Mouse (Mus musculus): ENCODE measurements around the gene Spin1. TPM values are rescaled to one million over a fixed set of nuclear protein-coding genes. Genes with fewer than 3 reads are reported as not detected.

Spin1 gene
- total and polyA plus RNA-seq, 3 experiments = 14.2 to 33.7 (median 33.5) TPM

- no peak for TF ChIP-seq CTCF (IDR thresholded peaks at IDR 0.05)
- TF ChIP-seq POLR2A (IDR thresholded peaks at IDR 0.05; ENCODE audit: insufficient read depth, low read depth, low read length) = no peak
- no peak for TF ChIP-seq EP300 (IDR thresholded peaks at IDR 0.05; ENCODE audit: insufficient read depth, low read depth, low read length)
- Histone ChIP-seq H3K27me3 (ENCODE audit: control insufficient read depth, insufficient read depth, low read length) (no peaks in the 10 kb centered on the region), H3K27ac (peak overlapping the region; percentile 70), H3K4me3 (peak overlapping the region; percentile 53), H3K4me1 (ENCODE audit: control insufficient read depth, insufficient read depth, low read length) (peaks cover 7% of the 10 kb centered on the region), H3K9ac (ENCODE audit: low read depth, low read length) (peak overlapping the region; percentile 77), H3K79me2 (replicated peaks; ENCODE audit: control insufficient read depth, insufficient read depth, low read length) (peaks cover 4% of the 10 kb centered on the region; the same call in 1 of the 2 replicates), H3K36me3 (ENCODE audit: control insufficient read depth, insufficient read depth, low read length) (peaks cover 2% of the 10 kb centered on the region; the same call in 1 of the 2 replicates)
- intact Hi-C loops (cut with DNase I) = loop anchor here (1.0 to 5.0 kb wide), 3 partner anchors 38 to 318 kb away; no protein-coding TSS in a partner anchor
- DNase-seq = no peak
- 2% methylated on average over 26 of the region's 26 CpGs for WGBS
Observed at GRCm38 (mm10) chr13:51099560-51100232, 984 bp upstream of the Spin1 start.

GRCm38 (mm10) chr13:51101016-51101776, 516 bp downstream of the Spin1 start:
- Histone ChIP-seq H3K27me3 (ENCODE audit: control insufficient read depth, insufficient read depth, low read length) (no peaks in the 10 kb centered on the region), H3K4me3 (peak overlapping the region; percentile 53), H3K9ac (ENCODE audit: low read depth, low read length) (peak overlapping the region; percentile 95), H3K36me3 (ENCODE audit: control insufficient read depth, insufficient read depth, low read length) (peaks cover 2% of the 10 kb centered on the region; the same call in 1 of the 2 replicates), H3K4me1 (ENCODE audit: control insufficient read depth, insufficient read depth, low read length) (peaks cover 7% of the 10 kb centered on the region), H3K27ac (peak overlapping the region; percentile 97), H3K79me2 (replicated peaks; ENCODE audit: control insufficient read depth, insufficient read depth, low read length) (peaks cover 7% of the 10 kb centered on the region; the same call in 1 of the 2 replicates)
- intact Hi-C loops (cut with DNase I) = loop anchor here (5.0 kb wide), 2 partner anchors 36 to 316 kb away; no protein-coding TSS in a partner anchor
- DNase-seq = peak; percentile 72 to 77
- WGBS = under 1% methylated on average over 76 of the region's 89 CpGs
- TF ChIP-seq CTCF (IDR thresholded peaks at IDR 0.05) (peak; percentile 63), EP300 (IDR thresholded peaks at IDR 0.05; ENCODE audit: insufficient read depth, low read depth, low read length) (no peak), POLR2A (IDR thresholded peaks at IDR 0.05; ENCODE audit: insufficient read depth, low read depth, low read length) (no peak)

GRCm38 (mm10) chr13:51101777-51102132, 1.1 kb downstream of the Spin1 start:
- no peak for DNase-seq
- TF ChIP-seq CTCF (IDR thresholded peaks at IDR 0.05) (no peak), EP300 (IDR thresholded peaks at IDR 0.05; ENCODE audit: insufficient read depth, low read depth, low read length) (no peak), POLR2A (IDR thresholded peaks at IDR 0.05; ENCODE audit: insufficient read depth, low read depth, low read length) (no peak)
- H3K9ac ChIP-seq (ENCODE audit: low read depth, low read length) = peak overlapping the region; percentile 95
- 14% methylated on average over 11 of the region's 11 CpGs for WGBS
- H3K79me2 ChIP-seq (replicated peaks; ENCODE audit: control insufficient read depth, insufficient read depth, low read length) = peaks cover 7% of the 10 kb centered on the region; the same call in 1 of the 2 replicates
- H3K36me3 ChIP-seq (ENCODE audit: control insufficient read depth, insufficient read depth, low read length) = peaks cover 2% of the 10 kb centered on the region; the same call in 1 of the 2 replicates
- peak overlapping the region; percentile 53 for H3K4me3 ChIP-seq
- H3K4me1 ChIP-seq (ENCODE audit: control insufficient read depth, insufficient read depth, low read length) = peaks cover 7% of the 10 kb centered on the region
- H3K27ac ChIP-seq = peak overlapping the region; percentile 97
- intact Hi-C loops (cut with DNase I) = loop anchor here (2.0 to 5.0 kb wide), 3 partner anchors 19 to 316 kb away; no protein-coding TSS in a partner anchor
- H3K27me3 ChIP-seq (ENCODE audit: control insufficient read depth, insufficient read depth, low read length) = no peaks in the 10 kb centered on the region

GRCm38 (mm10) chr13:51103111-51103725, 2.5 kb downstream of the Spin1 start:
- intact Hi-C loops (cut with DNase I) = loop anchor here (2.0 to 5.0 kb wide), 3 partner anchors 18 to 314 kb away; no protein-coding TSS in a partner anchor
- WGBS = 24% methylated on average over 9 of the region's 9 CpGs
- no peaks in the 10 kb centered on the region for H3K27me3 ChIP-seq (ENCODE audit: control insufficient read depth, insufficient read depth, low read length)
- H3K36me3 ChIP-seq (ENCODE audit: control insufficient read depth, insufficient read depth, low read length) = peaks cover 2% of the 10 kb centered on the region; the same call in 1 of the 2 replicates
- peaks cover 7% of the 10 kb centered on the region; the same call in 1 of the 2 replicates for H3K79me2 ChIP-seq (replicated peaks; ENCODE audit: control insufficient read depth, insufficient read depth, low read length)
- no peak for TF ChIP-seq EP300 (IDR thresholded peaks at IDR 0.05; ENCODE audit: insufficient read depth, low read depth, low read length)
- TF ChIP-seq CTCF (IDR thresholded peaks at IDR 0.05) = no peak
- TF ChIP-seq POLR2A (IDR thresholded peaks at IDR 0.05; ENCODE audit: insufficient read depth, low read depth, low read length) = no peak
- peaks cover 7% of the 10 kb centered on the region for H3K4me1 ChIP-seq (ENCODE audit: control insufficient read depth, insufficient read depth, low read length)
- peak overlapping the region; percentile 3 for H3K27ac ChIP-seq
- 0 out of 2 replicates have a peak overlapping the region, but pooled peaks have one; percentile 7 for H3K4me3 ChIP-seq
- H3K9ac ChIP-seq (ENCODE audit: low read depth, low read length) = no peak overlapping the region
- DNase-seq = peak; percentile 26 to 31

GRCm38 (mm10) chr13:51103861-51104650, 3.4 kb downstream of the Spin1 start:
- DNase-seq = no peak
- peaks cover 12% of the 10 kb centered on the region for H3K79me2 ChIP-seq (replicated peaks; ENCODE audit: control insufficient read depth, insufficient read depth, low read length)
- no peak overlapping the region for H3K9ac ChIP-seq (ENCODE audit: low read depth, low read length)
- no peaks in the 10 kb centered on the region for H3K27me3 ChIP-seq (ENCODE audit: control insufficient read depth, insufficient read depth, low read length)
- no peak overlapping the region for H3K27ac ChIP-seq
- peaks cover 2% of the 10 kb centered on the region; the same call in 1 of the 2 replicates for H3K36me3 ChIP-seq (ENCODE audit: control insufficient read depth, insufficient read depth, low read length)
- 91% methylated on average over 9 of the region's 9 CpGs for WGBS
- no peak overlapping the region for H3K4me3 ChIP-seq
- TF ChIP-seq CTCF (IDR thresholded peaks at IDR 0.05) (no peak), EP300 (IDR thresholded peaks at IDR 0.05; ENCODE audit: insufficient read depth, low read depth, low read length) (no peak), POLR2A (IDR thresholded peaks at IDR 0.05; ENCODE audit: insufficient read depth, low read depth, low read length) (no peak)
- intact Hi-C loops (cut with DNase I) = loop anchor here (2.0 to 5.0 kb wide), 3 partner anchors 17 to 313 kb away; no protein-coding TSS in a partner anchor
- peaks cover 9% of the 10 kb centered on the region for H3K4me1 ChIP-seq (ENCODE audit: control insufficient read depth, insufficient read depth, low read length)
